Mouse (Mus musculus) right cerebral cortex, postnatal 36 days (tissue): ENCODE results near the gene Slc12a8.
"Not testable (repeated sequence)": the region's sequence is repeated elsewhere in the genome, so short reads cannot be mapped to it uniquely, and the experiment has no call there.

Source experiments
- DNase-seq, 2 experiments: peaks; one replicate each; pipeline ENCODE4 v3.0.0; 2022; ENCODE audit warnings: low spot score in 2 of 2, mixed read lengths in 1 of 2

Gene Slc12a8

GRCm38 (mm10) chr16:33516807-33517565 lies at the start of gene Slc12a8:
Gene Slc12a8, plus strand, starts transcription at chr16:33517328.
- DNase-seq = peak; percentile 51 to 78

GRCm38 (mm10) chr16:33467451-33467850 lies 49.7 kb upstream of the Slc12a8 start:
- no peak for DNase-seq

DNA sequence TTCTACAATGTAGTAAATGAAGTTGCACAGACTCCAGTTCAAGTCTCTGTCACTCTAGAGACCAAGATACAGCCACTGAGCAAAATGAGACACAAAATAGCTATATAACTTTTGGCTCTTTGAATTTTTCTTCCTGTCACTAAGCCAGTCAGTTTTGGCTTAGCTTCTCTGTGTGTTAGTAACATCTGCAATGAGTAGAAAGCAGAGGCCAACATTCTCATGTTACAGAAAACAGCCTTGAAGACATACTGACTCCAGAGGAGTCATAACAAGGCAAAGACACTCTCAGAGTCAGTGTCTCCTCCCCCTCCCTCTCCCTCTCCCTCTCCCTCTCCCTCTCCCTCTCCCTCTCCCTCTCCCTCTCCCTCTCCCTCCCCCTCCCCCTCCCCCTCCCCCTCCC lies 47.2 kb upstream of the Slc12a8 start:
- DNase-seq = no peak

DNA sequence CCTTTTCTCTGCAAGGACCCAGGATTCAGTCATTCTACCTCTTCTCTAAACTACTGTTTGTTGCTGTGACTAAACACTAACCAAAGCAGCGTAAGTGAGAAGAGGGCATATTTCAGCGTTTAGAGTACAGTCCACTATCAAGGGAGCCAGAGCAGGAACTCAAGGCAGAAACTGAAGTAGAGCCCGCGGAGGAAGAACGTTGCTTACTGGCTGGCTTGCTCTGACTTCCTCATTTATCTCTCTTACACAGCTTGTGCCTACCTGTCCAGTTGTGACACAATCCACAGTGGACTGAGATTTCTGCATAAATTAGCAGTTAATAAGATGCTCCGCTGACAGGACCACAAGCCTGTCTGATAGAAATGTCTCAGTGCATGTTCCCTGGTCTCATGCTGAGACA lies 42.7 kb upstream of the Slc12a8 start:
- no peak for DNase-seq

GRCm38 (mm10) chr16:33479926-33480325 lies 37.2 kb upstream of the Slc12a8 start:
- DNase-seq = no peak

DNA sequence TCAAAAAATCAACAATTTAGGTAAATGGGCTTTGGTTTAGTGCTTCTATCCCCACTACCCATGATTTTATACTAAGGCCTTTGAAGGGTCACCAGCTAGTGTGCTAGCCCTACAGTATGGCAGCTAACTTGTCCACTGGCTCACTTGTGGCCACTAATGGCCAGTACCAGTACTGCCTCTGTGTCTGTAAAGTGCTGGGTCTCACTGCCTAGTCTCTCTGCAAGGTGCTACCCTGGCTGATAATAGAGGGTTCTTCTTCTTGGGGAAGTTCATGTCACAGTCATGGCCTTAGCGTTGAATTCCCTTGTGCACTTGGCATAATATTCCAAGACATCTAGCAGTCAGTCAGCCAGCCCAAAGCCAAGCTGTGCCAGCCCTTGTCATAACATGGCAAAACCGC lies 36.0 kb upstream of the Slc12a8 start:
- DNase-seq = no peak

GRCm38 (mm10) chr16:33482309-33482708 lies 34.8 kb upstream of the Slc12a8 start:
- no peak for DNase-seq

- no peak for DNase-seq
Observed at GRCm38 (mm10) chr16:33487709-33488108, 29.4 kb upstream of the Slc12a8 start.

DNA sequence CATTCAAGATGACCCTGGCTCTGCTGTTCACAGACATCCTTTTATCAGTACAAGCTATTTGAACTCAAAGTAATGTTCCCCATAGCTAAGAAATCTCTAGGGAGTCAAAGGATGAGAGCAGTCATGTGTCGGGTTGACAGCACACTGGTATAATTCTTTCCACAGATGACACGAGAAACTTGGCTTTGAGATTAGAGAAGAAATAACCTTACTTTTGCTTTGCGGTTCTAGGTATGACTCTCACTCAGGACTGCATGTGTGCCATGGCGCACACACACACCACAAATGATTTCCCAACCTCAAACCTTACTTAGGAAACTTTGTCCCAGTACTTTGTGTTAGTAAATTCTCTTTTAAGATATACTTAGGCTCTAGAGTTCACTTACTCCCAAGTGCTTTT lies 22.8 kb upstream of the Slc12a8 start:
- DNase-seq = no peak

DNA sequence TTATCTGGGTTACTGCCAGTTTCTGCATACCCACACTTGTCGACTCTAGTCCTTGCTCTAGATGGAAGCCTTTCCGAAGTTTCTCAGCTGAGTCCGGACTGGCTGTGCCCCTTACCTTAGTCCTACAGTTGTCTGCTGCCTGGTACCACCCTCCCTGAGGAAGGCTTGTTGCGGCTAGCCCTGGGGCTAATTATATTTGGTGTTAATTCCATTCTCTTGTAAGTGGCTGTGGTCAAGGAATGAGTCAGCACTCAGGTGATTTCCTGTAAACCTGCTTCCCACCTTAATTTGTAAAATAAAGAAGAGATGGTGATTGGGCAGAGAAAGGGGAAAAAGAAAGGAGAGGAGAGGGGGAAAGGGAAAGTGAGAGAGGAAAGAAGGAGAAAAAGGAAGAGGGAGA lies 9.0 kb upstream of the Slc12a8 start:
- no peak for DNase-seq

DNA sequence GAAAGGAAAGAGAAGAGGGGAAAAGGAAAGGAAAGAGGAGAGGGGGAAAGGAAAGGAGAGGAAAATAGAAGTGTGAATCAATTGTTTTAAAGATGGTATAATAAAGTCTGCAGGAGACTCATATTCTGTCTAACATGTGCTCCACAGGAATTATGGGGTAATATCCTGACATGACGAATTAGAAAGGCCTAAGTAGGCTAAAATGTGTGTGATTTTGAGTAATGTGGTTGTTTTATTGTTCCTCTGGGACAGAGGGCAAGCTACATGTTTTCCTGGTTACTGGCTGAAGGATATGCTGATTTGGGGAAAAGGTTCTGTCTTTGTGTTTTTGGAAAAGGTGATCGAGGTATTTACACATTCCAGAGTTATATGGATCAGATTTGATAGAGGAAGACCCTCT lies 7.9 kb upstream of the Slc12a8 start:
- DNase-seq = not testable (repeated sequence)

DNA sequence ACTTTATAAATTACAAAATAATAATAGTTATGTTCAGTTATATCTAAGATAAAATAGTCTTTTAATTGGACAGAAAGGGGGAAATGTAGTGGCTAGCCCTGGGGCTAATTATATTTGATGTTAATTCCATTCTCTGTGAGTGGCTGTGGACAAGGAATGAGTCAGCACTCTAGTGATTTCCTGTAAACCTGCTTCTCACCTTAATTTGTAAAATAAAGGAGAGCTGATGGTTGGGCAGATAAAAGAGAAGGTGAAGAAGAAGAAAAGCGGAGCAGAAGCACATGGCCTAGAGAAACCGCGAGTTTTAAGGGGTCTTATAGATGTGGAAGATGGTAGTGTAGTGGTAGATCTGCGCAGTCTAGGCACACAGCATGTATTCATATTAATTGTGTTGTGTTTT lies 6.3 kb upstream of the Slc12a8 start:
- DNase-seq = not testable (repeated sequence)

GRCm38 (mm10) chr16:33512555-33512954 lies 4.6 kb upstream of the Slc12a8 start:
- DNase-seq = no peak

- DNase-seq = no peak
Observed at GRCm38 (mm10) chr16:33517627-33518026, 499 bp downstream of the Slc12a8 start.

DNA sequence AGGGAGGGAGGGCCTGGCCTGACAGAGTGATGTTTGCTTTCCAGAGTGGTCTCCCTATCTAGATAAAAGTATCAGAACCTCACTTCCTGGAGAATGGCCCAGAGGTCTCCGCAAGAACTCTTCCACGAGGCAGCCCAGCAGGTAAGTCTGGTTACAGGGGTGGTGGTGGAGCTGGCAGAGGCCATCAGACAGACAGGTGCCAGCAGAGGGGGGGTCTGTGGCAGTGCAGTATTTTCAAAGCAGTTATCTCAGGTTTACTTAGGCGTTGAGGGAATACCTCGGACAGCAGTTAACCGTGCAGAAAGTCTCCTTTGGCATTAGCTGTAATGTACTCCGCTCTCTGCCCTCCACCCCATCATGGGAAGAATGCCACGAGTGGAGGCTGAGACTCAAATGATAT lies 1.1 kb downstream of the Slc12a8 start:
- DNase-seq = no peak

GRCm38 (mm10) chr16:33519916-33520568 lies 2.9 kb downstream of the Slc12a8 start:
- DNase-seq = no peak

GRCm38 (mm10) chr16:33522516-33522915 lies 5.4 kb downstream of the Slc12a8 start:
- DNase-seq = no peak

GRCm38 (mm10) chr16:33523571-33523970 lies 6.4 kb downstream of the Slc12a8 start:
- no peak for DNase-seq

- DNase-seq = no peak
Observed at GRCm38 (mm10) chr16:33529502-33530454, 12.7 kb downstream of the Slc12a8 start.

DNA sequence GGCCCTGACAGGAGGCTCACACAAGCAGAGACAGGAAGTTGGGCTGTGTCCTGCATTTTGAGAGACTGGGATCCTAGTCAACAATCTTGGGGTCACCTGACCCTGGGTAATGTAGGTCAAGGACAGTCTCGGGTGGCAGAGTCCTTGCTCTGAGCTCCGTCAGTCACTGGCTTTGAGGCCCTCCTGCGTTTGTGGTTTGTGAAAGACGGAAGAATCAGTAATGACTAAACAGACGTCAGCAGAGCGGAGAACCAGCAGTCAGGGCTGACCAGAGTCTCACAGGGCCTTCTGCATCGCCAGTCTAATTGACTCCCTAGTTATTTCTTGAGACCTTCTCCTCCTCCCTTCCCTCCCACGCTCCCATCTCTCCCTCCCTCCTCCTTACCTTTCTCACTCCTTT lies 14.1 kb downstream of the Slc12a8 start:
- DNase-seq = no peak

DNA sequence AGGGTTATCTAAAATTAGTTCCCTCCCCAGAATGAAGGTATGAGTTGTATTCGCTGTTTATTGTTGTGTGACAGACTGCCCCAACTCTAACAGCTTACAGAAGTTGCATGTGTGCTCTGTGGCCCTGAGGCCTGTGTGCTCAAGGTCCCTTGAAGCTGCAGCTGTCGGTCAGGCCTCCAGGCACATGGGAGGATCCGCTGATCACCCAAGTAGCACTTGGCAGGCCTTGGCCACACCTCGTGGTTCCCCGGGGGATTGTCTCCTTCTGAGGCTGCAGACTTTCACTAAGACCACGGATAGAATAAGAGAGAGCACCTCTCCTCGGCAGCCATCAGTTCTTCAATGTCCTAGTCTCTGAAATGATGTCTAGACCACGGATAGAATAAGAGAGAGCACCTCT lies 19.3 kb downstream of the Slc12a8 start:
- no peak for DNase-seq

- no peak for DNase-seq
Observed at GRCm38 (mm10) chr16:33537499-33538225, 20.5 kb downstream of the Slc12a8 start.
